Mouse (Mus musculus) adrenal gland, postnatal 10 days (tissue): ENCODE results near the gene Ssh2. TPM values are rescaled to one million over a fixed set of nuclear protein-coding genes. Genes with fewer than 3 reads are reported as not detected.

Experiments
- DNase-seq: peaks from one replicate; pipeline ENCODE4 v3.0.0; 2021; ENCODE audit warnings: mixed read lengths
- total RNA-seq, 2 experiments: library from RNA; stranded (reverse); gene quantifications; 2 replicates each; pipeline ENCODE4 v1.2.3; 2021

Ssh2 gene
- total RNA-seq, 2 experiments from 2014 or later, result 32.6 to 38.0 TPM

- no peak for DNase-seq
Observed at GRCm38 (mm10) chr11:77463786-77464185, 247.7 kb downstream of the Ssh2 start.

DNA sequence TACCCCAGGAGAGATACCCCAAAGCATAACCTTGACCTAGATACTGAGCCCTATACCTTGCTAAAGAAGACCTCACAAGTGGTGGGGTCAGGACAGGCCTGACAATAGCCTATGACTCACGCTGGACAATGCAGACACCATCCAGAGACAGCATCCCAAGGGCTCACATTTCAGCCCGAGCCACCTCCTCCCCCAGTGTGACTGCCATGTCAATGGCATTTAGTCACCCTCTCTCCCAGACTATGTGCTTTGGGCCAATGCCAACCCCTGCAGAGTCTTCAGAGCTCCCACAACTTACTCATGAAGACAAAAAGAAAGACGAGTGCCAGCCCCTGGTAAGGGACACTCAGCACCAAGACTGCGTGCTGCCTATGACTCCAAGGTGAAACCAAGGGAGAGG is 248.6 kb downstream of the Ssh2 start:
- DNase-seq, result peak; percentile 76

GRCm38 (mm10) chr11:77465111-77465510 is 249.0 kb downstream of the Ssh2 start:
- no peak for DNase-seq

DNA sequence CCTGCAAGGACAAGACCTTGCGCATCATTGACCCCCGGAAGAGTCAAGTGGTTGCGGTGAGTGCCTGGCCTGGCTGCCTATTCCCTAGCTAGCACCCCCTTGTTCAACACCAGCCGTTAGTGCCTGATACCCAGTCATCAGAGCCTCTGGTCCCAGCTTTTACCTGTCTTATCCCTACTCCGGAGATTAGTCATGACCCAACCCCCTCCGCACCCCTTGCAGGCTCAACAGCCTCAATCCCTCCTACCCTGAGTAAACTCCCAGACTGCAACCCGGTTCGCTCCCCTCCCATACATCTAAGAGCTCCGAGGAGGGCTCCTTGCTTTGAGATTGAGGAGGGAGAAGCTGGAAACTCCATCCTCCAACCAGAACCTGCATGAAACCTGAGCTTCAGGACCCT is 250.5 kb downstream of the Ssh2 start:
- DNase-seq, result no peak

- DNase-seq, result peak; percentile 86
Observed at GRCm38 (mm10) chr11:77467157-77467556, 251.1 kb downstream of the Ssh2 start.

- DNase-seq, result peak; percentile 89
Observed at GRCm38 (mm10) chr11:77467784-77468183, 251.7 kb downstream of the Ssh2 start.

GRCm38 (mm10) chr11:77468397-77468796 is 252.3 kb downstream of the Ssh2 start:
- DNase-seq, result no peak

DNA sequence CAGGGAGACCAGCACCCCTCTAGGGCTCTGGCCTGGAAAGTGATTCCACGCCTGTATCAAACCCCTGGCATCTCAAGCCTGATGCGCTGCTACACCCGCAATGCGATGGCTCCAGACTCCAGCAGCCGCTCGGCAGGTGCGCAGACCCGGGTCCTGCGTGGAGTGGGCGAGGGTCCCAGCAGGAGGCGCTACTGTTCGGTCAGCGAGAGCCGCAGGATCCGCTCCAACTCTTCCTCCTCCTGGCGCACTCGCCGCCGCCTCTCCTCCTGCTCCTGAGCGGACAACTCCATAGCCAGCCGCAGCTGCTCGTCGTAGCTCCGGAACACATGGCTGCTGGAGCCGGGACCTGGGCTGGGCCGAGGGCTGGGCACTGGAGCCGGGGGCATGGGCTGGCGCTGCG is 255.3 kb downstream of the Ssh2 start:
- no peak for DNase-seq

DNA sequence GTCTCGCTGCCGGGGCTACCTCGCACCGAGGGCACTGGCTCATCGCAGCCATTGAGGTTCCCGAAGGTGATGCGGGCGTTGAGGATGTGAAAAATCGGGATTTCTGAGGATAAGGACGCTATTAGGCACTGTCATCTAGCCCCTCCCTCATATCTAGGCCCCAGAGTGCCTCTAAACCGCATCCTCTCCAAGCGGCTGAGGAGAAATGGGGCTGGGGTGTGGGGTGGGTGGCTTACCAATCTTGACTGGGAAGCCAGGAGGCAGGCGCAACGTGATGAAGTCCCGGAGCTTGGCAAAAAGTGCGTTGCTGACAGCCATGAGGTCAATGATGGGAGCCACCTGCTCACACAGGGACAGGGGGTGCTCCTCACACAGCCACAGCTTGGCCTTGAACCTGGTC is 256.7 kb downstream of the Ssh2 start:
- DNase-seq, result no peak

DNA sequence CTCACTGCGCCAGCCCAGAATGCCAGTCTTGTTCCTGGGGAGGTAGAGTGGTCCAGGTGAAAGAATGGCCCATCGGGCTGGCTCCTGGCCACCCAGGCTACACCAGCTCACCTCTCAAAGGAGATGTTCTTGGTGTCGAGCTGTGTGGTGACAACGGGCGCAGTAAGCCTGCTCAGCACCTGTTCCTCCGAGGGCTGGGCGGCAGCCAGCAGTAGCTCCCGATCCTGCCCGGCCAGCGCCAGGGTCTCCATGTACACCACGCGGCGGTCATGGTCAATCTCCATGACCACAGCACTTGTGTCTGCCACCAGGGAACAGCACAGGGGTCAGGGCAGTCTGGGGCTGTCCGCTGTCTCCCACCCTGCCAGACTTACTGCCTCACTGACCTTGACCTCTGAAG is 260.1 kb downstream of the Ssh2 start:
- DNase-seq, result no peak

GRCm38 (mm10) chr11:77476895-77477294 is 260.8 kb downstream of the Ssh2 start:
- no peak for DNase-seq

GRCm38 (mm10) chr11:77483043-77483442 is 267.0 kb downstream of the Ssh2 start:
- DNase-seq, result no peak

DNA sequence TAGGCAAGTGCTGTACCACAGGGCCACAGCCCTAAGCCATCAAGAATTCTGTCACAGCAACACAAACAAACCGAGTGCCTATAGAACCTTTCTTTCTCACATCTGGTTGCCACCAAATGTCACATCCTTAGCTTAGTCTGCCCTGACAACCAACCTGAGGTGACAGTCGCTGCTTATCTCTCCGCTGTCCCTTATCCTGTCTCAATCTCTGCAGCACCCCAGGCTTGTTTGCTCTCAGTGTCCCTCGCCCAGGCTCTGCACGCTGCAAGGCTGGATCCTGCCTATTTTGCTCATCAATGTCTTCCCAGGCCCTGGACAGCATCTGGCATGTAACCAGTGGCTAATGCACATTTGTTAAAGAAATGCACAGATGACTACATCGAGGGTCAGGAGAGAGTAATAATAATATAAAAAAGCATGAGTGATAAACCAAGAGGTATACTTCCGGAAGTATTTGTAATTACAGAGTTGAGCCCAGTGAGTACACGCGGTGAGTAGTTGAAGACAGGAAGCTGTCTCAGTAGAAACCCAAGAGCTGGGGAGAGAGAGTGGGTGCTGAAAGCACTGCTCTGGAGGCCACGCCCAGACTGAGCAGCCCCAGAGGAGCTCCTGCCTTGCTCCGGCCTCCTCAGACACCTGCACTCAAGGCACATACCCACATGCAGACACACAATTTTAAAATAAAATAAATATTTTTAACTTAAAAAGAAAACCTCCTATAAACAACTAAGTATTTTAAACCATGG is 267.6 kb downstream of the Ssh2 start:
- DNase-seq, result no peak

DNA sequence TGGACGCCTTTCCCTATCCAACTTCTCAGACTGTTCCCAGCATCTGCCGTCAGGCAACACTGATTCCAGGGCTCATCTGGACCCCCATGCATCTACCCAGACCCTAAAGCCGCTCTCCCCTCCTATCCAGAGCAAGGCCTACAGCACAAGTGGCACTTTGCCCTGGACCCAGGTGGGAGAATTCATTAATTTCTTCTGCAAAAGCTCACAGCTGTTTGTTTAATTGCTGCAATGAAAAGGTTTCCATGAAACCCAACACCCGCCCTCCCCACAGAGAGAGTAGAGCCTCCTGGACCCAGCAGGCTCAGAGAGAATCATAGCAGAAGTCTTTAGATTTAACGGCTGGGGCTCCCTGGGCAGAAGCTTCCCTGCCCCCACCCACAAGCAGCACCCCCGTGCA is 269.1 kb downstream of the Ssh2 start:
- DNase-seq, result no peak

DNA sequence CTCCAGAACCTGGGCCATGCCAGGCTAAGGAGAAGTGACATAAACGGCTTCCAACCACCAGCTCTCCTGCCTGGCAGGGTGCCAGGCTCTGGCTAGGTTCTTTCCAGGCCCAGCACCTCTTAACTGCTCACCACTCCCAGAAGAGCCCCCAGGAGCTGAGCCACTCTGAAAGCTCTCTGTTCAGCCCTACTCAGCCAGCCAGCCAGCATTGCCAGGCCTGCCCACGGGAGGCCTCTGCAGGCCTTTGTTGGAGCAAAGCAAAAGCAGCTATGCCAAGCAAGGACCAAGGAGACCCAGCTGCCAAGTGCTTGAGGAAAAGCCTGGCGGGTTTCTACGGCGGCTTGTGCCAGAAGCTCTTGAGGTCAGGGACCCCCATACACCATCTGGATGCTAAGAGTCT is 270.7 kb downstream of the Ssh2 start:
- no peak for DNase-seq

DNA sequence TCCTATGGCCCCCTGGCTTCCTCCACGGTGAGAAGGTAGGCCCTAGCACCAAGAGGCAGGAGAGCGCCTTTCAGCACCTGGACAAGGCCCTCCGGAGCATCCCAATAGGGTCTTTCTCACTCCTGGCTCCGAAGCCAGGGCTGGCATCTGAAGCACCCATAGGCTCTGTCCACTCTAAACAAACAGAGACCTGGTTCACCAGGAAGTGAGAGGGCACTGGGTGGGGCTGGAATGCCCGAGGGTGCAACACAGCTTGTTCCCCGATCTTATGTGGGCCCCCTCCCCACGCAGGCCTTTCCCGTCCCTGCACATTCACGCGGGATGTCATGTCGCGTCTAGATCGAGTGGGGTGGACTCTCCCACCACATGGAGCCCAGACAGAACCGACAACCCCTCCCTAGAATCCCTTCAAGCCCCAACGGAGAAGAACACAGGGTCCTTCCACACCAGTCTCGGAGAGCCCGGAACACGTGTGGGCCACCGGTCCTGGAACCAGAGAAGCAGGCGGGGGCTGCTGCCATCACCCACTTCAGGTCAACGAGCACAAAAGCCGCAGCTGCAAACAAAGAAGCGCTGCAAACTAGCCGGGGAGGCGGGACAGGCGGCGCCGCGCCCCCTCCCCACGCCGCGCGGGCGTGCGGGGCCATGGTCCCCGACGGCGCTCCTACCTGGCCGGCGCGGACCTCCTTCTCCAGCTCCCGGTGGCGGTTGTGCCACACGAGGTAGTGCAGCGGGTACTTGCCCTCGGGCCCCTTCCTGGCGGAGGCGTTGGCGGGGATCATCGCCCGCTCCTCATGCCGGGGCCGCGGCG is 272.9 kb downstream of the Ssh2 start:
- no peak for DNase-seq

DNA sequence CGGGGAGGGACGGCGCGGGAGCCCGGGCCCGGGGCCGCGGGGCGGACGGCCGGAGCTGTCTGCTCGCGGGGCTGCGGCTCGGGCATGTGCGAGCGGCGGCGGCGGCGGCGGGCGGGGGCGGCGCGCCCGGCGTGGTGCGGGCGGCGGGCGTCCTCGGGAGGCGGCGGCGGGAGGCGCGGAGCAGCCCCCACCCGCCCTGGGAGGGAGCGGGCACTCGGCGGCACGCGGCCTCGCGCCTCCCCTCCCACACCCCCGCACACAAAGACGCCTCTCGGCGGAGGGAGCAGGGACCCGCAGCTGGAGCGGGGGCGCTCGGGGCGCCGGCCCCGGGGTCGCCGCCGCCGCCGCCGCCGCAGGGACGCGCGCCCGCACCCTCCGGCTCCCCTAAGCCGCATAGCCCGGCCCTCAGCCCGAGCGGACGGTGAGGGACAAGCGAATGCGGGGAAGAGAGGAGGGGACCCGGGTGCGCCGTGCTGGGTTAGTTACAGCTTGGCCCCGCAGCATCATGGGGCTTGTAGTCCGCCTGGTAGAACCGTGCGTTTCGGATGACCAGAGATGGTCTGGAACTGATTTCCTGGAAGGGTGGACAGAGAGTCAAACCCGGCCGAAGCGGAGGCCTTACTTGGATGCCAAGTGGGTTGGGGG is 273.6 kb downstream of the Ssh2 start, which contains the start of gene Ankrd13b:
Ankrd13b (minus strand) TSS at position 88 of the 645 bp plus-strand sequence.
- peak; percentile 85 for DNase-seq

- DNase-seq, result no peak
Observed at GRCm38 (mm10) chr11:77490451-77490850, 274.4 kb downstream of the Ssh2 start.

- peak; percentile 93 for DNase-seq
Observed at GRCm38 (mm10) chr11:77491123-77491501, 275.0 kb downstream of the Ssh2 start.

GRCm38 (mm10) chr11:77491502-77492291 is 275.6 kb downstream of the Ssh2 start:
- DNase-seq, result peak; percentile 71

DNA sequence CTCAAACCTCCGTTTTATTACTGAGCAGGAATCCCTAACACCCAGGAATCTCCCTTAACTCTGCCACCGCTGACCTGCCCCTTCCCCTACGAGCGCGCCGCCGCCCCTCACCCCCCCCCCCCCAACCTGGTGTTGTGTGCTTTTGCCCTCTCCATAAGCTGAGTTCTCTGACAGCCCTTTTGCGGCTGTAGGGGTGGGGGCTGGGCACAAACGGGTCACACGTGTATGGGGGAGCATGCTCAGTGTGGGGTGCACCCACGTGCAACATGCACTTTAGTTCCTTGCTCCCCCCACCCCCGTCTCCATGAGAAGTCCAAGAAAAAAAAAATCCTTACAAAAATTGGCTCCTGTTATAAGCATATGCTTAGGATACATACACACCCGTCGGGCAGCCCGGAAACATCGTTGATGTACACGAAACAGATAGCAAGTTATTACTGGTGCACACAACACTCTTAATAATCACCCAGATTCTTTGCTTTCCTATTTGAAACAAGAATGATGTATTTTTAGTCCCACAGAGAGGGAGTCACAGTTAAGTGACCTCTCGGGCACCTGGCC is 276.3 kb downstream of the Ssh2 start:
- DNase-seq, result no peak

- peak; percentile 98 for DNase-seq
Observed at GRCm38 (mm10) chr11:77492911-77493332, 276.8 kb downstream of the Ssh2 start.
